Mouse (Mus musculus): ENCODE results near the gene Tinf2. TPM values are rescaled to one million over a fixed set of nuclear protein-coding genes. Genes with fewer than 3 reads are reported as not detected.
A peak's percentile ranks its signal among the peaks of the same experiment; 100 is the strongest.

Tinf2 gene
- total RNA-seq (2021), result 10 to 100 TPM; 15.2 to 16.2 TPM
- long read RNA-seq, experiment 1, partial matches to known transcripts, result 3 of 8 reads
- long read RNA-seq, experiment 1, other reads (novel, unspliced or antisense), result 3 of 8 reads
- long read RNA-seq, experiment 2, transcript Tinf2-201 (9 exons, 2,956 nt), result major isoform, 5 of 8 reads
- long read RNA-seq, experiment 2, partial matches to known transcripts, result 0 of 8 reads
- long read RNA-seq, experiment 2, other reads (novel, unspliced or antisense), result 3 of 8 reads

- peak; percentile 95 to 96 for DNase-seq (ENCODE audit: low spot score in 2 of 2)
- TF ChIP-seq CTCF (conservative IDR thresholded peaks at IDR 0.05), result peak; percentile 91
- Histone ChIP-seq H3K27ac (peak within 1 kb of the TSS; percentile 85), H3K4me3 (peak within 1 kb of the TSS; percentile 78)
Measured at GRCm38 (mm10) chr14:55681160-55682117, at the start of gene Tinf2. Gene Tinf2 (minus strand): TSS chr14:55681820.

GRCm38 (mm10) chr14:55730531-55731032 lies 49.0 kb upstream of the Tinf2 start:
- peak; percentile 42 to 59 for DNase-seq (ENCODE audit: low spot score in 2 of 2)
- TF ChIP-seq CTCF (conservative IDR thresholded peaks at IDR 0.05), result no peak

GRCm38 (mm10) chr14:55730116-55730515 lies 48.5 kb upstream of the Tinf2 start:
- Histone ChIP-seq H3K4me3 (no peak overlapping the region), H3K27ac (peak overlapping the region; percentile 82)
- no peak for TF ChIP-seq CTCF (conservative IDR thresholded peaks at IDR 0.05)
- DNase-seq (ENCODE audit: low spot score in 2 of 2), result no peak

More at GRCm38 (mm10) chr14:55730531-55731032, 49.0 kb upstream of the Tinf2 start:
- H3K4me3 ChIP-seq, result no peak overlapping the region
- peak overlapping the region; percentile 82 for H3K27ac ChIP-seq

- no peak overlapping the region for H3K27ac ChIP-seq
Measured at GRCm38 (mm10) chr14:55727889-55728685, 46.5 kb upstream of the Tinf2 start.

GRCm38 (mm10) chr14:55726261-55726660 lies 44.6 kb upstream of the Tinf2 start:
- no peak overlapping the region for H3K27ac ChIP-seq
- no peak for DNase-seq (ENCODE audit: low spot score in 2 of 2)
- no peak overlapping the region for H3K4me3 ChIP-seq
- no peak for TF ChIP-seq CTCF (conservative IDR thresholded peaks at IDR 0.05)

More at GRCm38 (mm10) chr14:55727889-55728685, 46.5 kb upstream of the Tinf2 start:
- no peak for TF ChIP-seq CTCF (conservative IDR thresholded peaks at IDR 0.05)
- no peak for DNase-seq (ENCODE audit: low spot score in 2 of 2)
- H3K4me3 ChIP-seq, result no peak overlapping the region

GRCm38 (mm10) chr14:55724411-55724871 lies 42.8 kb upstream of the Tinf2 start:
- Histone ChIP-seq H3K4me3 (no peak overlapping the region), H3K27ac (no peak overlapping the region)
- no peak for DNase-seq (ENCODE audit: low spot score in 2 of 2)
- TF ChIP-seq CTCF (conservative IDR thresholded peaks at IDR 0.05), result no peak

GRCm38 (mm10) chr14:55723433-55723832 lies 41.8 kb upstream of the Tinf2 start:
- TF ChIP-seq CTCF (conservative IDR thresholded peaks at IDR 0.05), result no peak
- Histone ChIP-seq H3K27ac (no peak overlapping the region), H3K4me3 (no peak overlapping the region)
- DNase-seq (ENCODE audit: low spot score in 2 of 2), result no peak

- no peak for DNase-seq (ENCODE audit: low spot score in 2 of 2)
- Histone ChIP-seq H3K27ac (peak overlapping the region; percentile 93; the same call in 1 of the 2 replicates), H3K4me3 (peak overlapping the region; percentile 77; the same call in 1 of the 2 replicates)
- TF ChIP-seq CTCF (conservative IDR thresholded peaks at IDR 0.05), result no peak
Measured at GRCm38 (mm10) chr14:55722438-55722945, 40.9 kb upstream of the Tinf2 start.

GRCm38 (mm10) chr14:55721700-55722437 lies 40.2 kb upstream of the Tinf2 start, which contains the start of gene Rabggta:
Gene Rabggta (minus strand): TSS chr14:55722263.
- Histone ChIP-seq H3K4me3 (peak within 1 kb of the TSS; percentile 77), H3K27ac (peak within 1 kb of the TSS; percentile 93)
- peak; percentile 88 for TF ChIP-seq CTCF (conservative IDR thresholded peaks at IDR 0.05)
- peak; percentile 92 to 95 for DNase-seq (ENCODE audit: low spot score in 2 of 2)

GRCm38 (mm10) chr14:55721076-55721475 lies 39.5 kb upstream of the Tinf2 start:
- peak overlapping the region; percentile 77 for H3K4me3 ChIP-seq
- no peak overlapping the region; the same call in 1 of the 2 replicates for H3K27ac ChIP-seq
- no peak for TF ChIP-seq CTCF (conservative IDR thresholded peaks at IDR 0.05)
- DNase-seq (ENCODE audit: low spot score in 2 of 2), result no peak

- no peak overlapping the region for H3K4me3 ChIP-seq
- H3K27ac ChIP-seq, result no peak overlapping the region
- no peak for TF ChIP-seq CTCF (conservative IDR thresholded peaks at IDR 0.05)
- DNase-seq (ENCODE audit: low spot score in 2 of 2), result no peak
Measured at GRCm38 (mm10) chr14:55720666-55721065, 39.0 kb upstream of the Tinf2 start.

Data from layer of hippocampus, adult 2 months (tissue).